Mouse (Mus musculus) thymus, adult 2 months (tissue): ENCODE data around the gene Ovol1.

Source experiments
- CTCF ChIP-seq: fragments of 200-500 bp; IDR thresholded peaks from 2 replicates; pipeline ENCODE4 v1.5.1; 2012; ENCODE audit warnings: mild to moderate bottlenecking, control low read depth, low read length, moderate library complexity, borderline replicate concordance; ENCODE audit not compliant: control insufficient read depth, poor library complexity, insufficient read depth; ENCODE audit errors: extremely low read depth
- POLR2A ChIP-seq: fragments of 200-500 bp; IDR thresholded peaks from 2 replicates; pipeline ENCODE4 v1.6.1; 2012; ENCODE audit warnings: mild to moderate bottlenecking, low read length, control low read depth, moderate library complexity; ENCODE audit not compliant: control insufficient read depth, poor library complexity, insufficient read depth; ENCODE audit errors: extremely low read depth

DNA sequence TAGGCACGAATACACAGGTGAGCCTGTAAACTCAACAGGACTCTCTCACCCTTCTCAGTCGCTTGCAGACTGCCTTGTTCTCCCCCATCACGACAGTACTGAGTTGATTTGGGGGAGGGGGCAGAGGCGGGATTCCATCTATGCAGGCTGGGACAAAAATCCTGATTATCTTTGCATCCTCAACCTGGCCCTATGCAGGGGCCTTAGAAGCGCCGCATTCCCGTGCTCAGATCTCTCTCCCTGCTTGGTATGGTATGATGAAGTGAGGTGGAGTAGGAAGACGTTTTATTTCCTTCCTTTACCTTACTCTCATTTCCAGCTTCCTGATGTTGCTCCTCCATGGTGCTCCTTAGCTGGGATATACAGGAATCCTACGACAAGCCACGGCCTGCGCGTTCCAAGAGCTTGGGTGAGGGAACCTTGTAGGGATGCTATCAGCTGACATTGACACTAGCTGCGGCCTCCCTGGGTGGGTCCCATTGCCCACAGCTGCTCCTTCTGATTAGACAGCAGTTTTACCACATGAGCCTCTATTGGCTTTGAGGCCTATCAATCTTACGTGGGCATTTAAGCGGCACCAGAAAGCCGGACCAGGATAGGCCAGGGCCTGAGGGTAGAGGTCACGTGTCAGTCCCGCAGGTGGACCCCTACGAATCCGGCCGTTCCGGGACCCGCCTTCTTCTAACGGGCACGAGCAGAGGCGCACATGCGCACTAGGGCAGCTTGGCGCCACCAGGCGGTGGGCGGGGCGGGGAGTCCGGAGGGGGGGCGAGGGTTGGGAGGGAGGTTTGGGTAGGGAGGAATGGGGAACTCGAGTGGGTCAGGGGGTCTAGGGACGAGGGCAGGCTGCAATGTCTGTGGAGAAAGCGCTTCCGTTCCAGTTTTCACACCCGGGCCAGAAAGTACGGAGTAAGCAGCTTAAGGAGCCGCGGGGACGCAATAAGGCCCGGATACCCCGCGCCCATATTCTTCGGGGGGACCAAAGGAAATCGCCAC is 50.1 kb downstream of the Ovol1 start, which contains the start of gene Snx32:
- TF ChIP-seq CTCF (no peak), POLR2A (no peak)
